Mouse (Mus musculus): Measurements from ENCODE around the gene Ldb3. TPM values are rescaled to one million over a fixed set of nuclear protein-coding genes. Genes with fewer than 3 reads are reported as not detected.

Gene Ldb3
- total and polyA plus RNA-seq, 3 experiments: 0.01 TPM; not detected in 2

- Histone ChIP-seq H3K4me1 (ENCODE audit: control insufficient read depth in 1 of 2, insufficient read depth in 2 of 2, low read length in 2 of 2) (no peaks in the 10 kb centered on the region), H3K27me3 (ENCODE audit: control insufficient read depth in 1 of 2, insufficient read depth in 2 of 2, low read length in 2 of 2) (peaks cover 0 to 2% of the 10 kb centered on the region in 2 experiments; a peak in 1 of 4 replicates), H3K36me3 (ENCODE audit: control insufficient read depth in 1 of 2, insufficient read depth in 2 of 2, low read length in 2 of 2) (no peaks in the 10 kb centered on the region), H3K9me3 (replicated peaks; ENCODE audit: insufficient read depth, low read length) (no peaks in the 10 kb centered on the region), H3K4me3 (ENCODE audit: control insufficient read depth in 1 of 2, insufficient read depth in 1 of 2, low read depth in 2 of 2, low read length in 2 of 2) (no peak overlapping the region), H3K27ac (ENCODE audit: control insufficient read depth, low read depth, low read length) (no peak overlapping the region), H3K79me2 (ENCODE audit: control insufficient read depth, insufficient read depth, low read length, poor library complexity) (no peaks in the 10 kb centered on the region), H3K9ac (ENCODE audit: control insufficient read depth, low read depth, low read length, poor library complexity, severe bottlenecking) (no peak overlapping the region)
- no peak for DNase-seq (ENCODE audit: low read depth, low spot score)
- TF ChIP-seq TAL1 (IDR thresholded peaks at IDR 0.05; ENCODE audit: low read length): no peak
- no peak for TF ChIP-seq CHD2 (IDR thresholded peaks at IDR 0.05; ENCODE audit: low read length)
- TF ChIP-seq BHLHE40 (IDR thresholded peaks at IDR 0.05; ENCODE audit: borderline replicate concordance, low read depth, low read length): no peak
- TF ChIP-seq POLR2AphosphoS2 (IDR thresholded peaks at IDR 0.05; ENCODE audit: low read length): no peak
- TF ChIP-seq MAZ (IDR thresholded peaks at IDR 0.05; ENCODE audit: low read depth, low read length): no peak
- no peak for TF ChIP-seq HCFC1 (IDR thresholded peaks at IDR 0.05; ENCODE audit: low read depth, low read length)
- no peak for TF ChIP-seq KAT2A (conservative IDR thresholded peaks at IDR 0.05; ENCODE audit: low read depth, low read length)
- TF ChIP-seq RCOR1 (IDR thresholded peaks at IDR 0.05; ENCODE audit: low read depth, low read length): no peak
- TF ChIP-seq E2F4 (IDR thresholded peaks at IDR 0.05; ENCODE audit: borderline replicate concordance, low read depth, low read length): no peak
- TF ChIP-seq GABPA (IDR thresholded peaks at IDR 0.05; ENCODE audit: low read depth, low read length): no peak
- TF ChIP-seq POLR2A (IDR thresholded peaks at IDR 0.05; ENCODE audit: control insufficient read depth in 1 of 2, insufficient read depth in 1 of 2, low read depth in 1 of 2, low read length in 2 of 2, poor library complexity in 1 of 2): no peak
- no peak for TF ChIP-seq NRF1 (IDR thresholded peaks at IDR 0.05; ENCODE audit: insufficient read depth, low read depth, low read length, poor library complexity, severe bottlenecking)
- TF ChIP-seq TBP (IDR thresholded peaks at IDR 0.05; ENCODE audit: low read depth, low read length): no peak
- TF ChIP-seq MAFK (IDR thresholded peaks at IDR 0.05; ENCODE audit: borderline replicate concordance, low read depth, low read length): no peak
- TF ChIP-seq MEF2A (IDR thresholded peaks at IDR 0.05; ENCODE audit: extremely low read depth, insufficient replicate concordance, low read depth, low read length, poor library complexity, severe bottlenecking): no peak
- TF ChIP-seq ZKSCAN1 (IDR thresholded peaks at IDR 0.05; ENCODE audit: low read depth, low read length): no peak
- TF ChIP-seq POLR2AphosphoS5 (IDR thresholded peaks at IDR 0.05; ENCODE audit: borderline replicate concordance, low read depth, low read length): no peak
- TF ChIP-seq ZNF384 (IDR thresholded peaks at IDR 0.05; ENCODE audit: low read depth, low read length): no peak
- no peak for TF ChIP-seq ETS1 (IDR thresholded peaks at IDR 0.05; ENCODE audit: low read depth, low read length)
These were observed 3.5 kb upstream of the Ldb3 start for GRCm38 (mm10) chr14:34591741-34592535.
